Mouse (Mus musculus): ENCODE measurements around the gene Pfkfb3. TPM values are rescaled to one million over a fixed set of nuclear protein-coding genes. Genes with fewer than 3 reads are reported as not detected.

The Pfkfb3 gene
- polyA plus RNA-seq, 1 experiment: 48.0 TPM

GRCm38 (mm10) chr2:11458494-11458893, 95.4 kb downstream of the Pfkfb3 start:
- DNase-seq (ENCODE audit: low read depth): no peak
- TF ChIP-seq POLR2A (IDR thresholded peaks at IDR 0.05; ENCODE audit: borderline replicate concordance, extremely low read depth, insufficient read depth, insufficient read length, poor library complexity, severe bottlenecking) (no peak), CTCF (IDR thresholded peaks at IDR 0.05; ENCODE audit: borderline replicate concordance, extremely low read depth, insufficient read depth, insufficient read length) (no peak)

GRCm38 (mm10) chr2:11457904-11458303, 96.0 kb downstream of the Pfkfb3 start:
- TF ChIP-seq CTCF (IDR thresholded peaks at IDR 0.05; ENCODE audit: borderline replicate concordance, extremely low read depth, insufficient read depth, insufficient read length): no peak
- TF ChIP-seq POLR2A (IDR thresholded peaks at IDR 0.05; ENCODE audit: borderline replicate concordance, extremely low read depth, insufficient read depth, insufficient read length, poor library complexity, severe bottlenecking): no peak
- no peak for DNase-seq (ENCODE audit: low read depth)

GRCm38 (mm10) chr2:11448711-11449110, 105.2 kb downstream of the Pfkfb3 start:
- no peak for TF ChIP-seq POLR2A (IDR thresholded peaks at IDR 0.05; ENCODE audit: borderline replicate concordance, extremely low read depth, insufficient read depth, insufficient read length, poor library complexity, severe bottlenecking)
- no peak for TF ChIP-seq CTCF (IDR thresholded peaks at IDR 0.05; ENCODE audit: borderline replicate concordance, extremely low read depth, insufficient read depth, insufficient read length)
- no peak for DNase-seq (ENCODE audit: low read depth)

- DNase-seq (ENCODE audit: low read depth): no peak
- TF ChIP-seq POLR2A (IDR thresholded peaks at IDR 0.05; ENCODE audit: borderline replicate concordance, extremely low read depth, insufficient read depth, insufficient read length, poor library complexity, severe bottlenecking) (no peak), CTCF (IDR thresholded peaks at IDR 0.05; ENCODE audit: borderline replicate concordance, extremely low read depth, insufficient read depth, insufficient read length) (no peak)
Measured at GRCm38 (mm10) chr2:11447865-11448264, 106.0 kb downstream of the Pfkfb3 start.

- DNase-seq (ENCODE audit: low read depth): no peak
- no peak for TF ChIP-seq CTCF (IDR thresholded peaks at IDR 0.05; ENCODE audit: borderline replicate concordance, extremely low read depth, insufficient read depth, insufficient read length)
Measured at GRCm38 (mm10) chr2:11445722-11446121, 108.2 kb downstream of the Pfkfb3 start.

- DNase-seq (ENCODE audit: low read depth): no peak
- no peak for TF ChIP-seq POLR2A (IDR thresholded peaks at IDR 0.05; ENCODE audit: borderline replicate concordance, extremely low read depth, insufficient read depth, insufficient read length, poor library complexity, severe bottlenecking)
- no peak for TF ChIP-seq CTCF (IDR thresholded peaks at IDR 0.05; ENCODE audit: borderline replicate concordance, extremely low read depth, insufficient read depth, insufficient read length)
Measured at GRCm38 (mm10) chr2:11441864-11442263, 112.0 kb downstream of the Pfkfb3 start.

- no peak for TF ChIP-seq CTCF (IDR thresholded peaks at IDR 0.05; ENCODE audit: borderline replicate concordance, extremely low read depth, insufficient read depth, insufficient read length)
- TF ChIP-seq POLR2A (IDR thresholded peaks at IDR 0.05; ENCODE audit: borderline replicate concordance, extremely low read depth, insufficient read depth, insufficient read length, poor library complexity, severe bottlenecking): no peak
- DNase-seq (ENCODE audit: low read depth): no peak
Measured at GRCm38 (mm10) chr2:11438231-11438954, 115.5 kb downstream of the Pfkfb3 start.

- DNase-seq (ENCODE audit: low read depth): no peak
- TF ChIP-seq POLR2A (IDR thresholded peaks at IDR 0.05; ENCODE audit: borderline replicate concordance, extremely low read depth, insufficient read depth, insufficient read length, poor library complexity, severe bottlenecking) (no peak), CTCF (IDR thresholded peaks at IDR 0.05; ENCODE audit: borderline replicate concordance, extremely low read depth, insufficient read depth, insufficient read length) (no peak)
Measured at GRCm38 (mm10) chr2:11436353-11436752, 117.5 kb downstream of the Pfkfb3 start.

- no peak for TF ChIP-seq CTCF (IDR thresholded peaks at IDR 0.05; ENCODE audit: borderline replicate concordance, extremely low read depth, insufficient read depth, insufficient read length)
- no peak for TF ChIP-seq POLR2A (IDR thresholded peaks at IDR 0.05; ENCODE audit: borderline replicate concordance, extremely low read depth, insufficient read depth, insufficient read length, poor library complexity, severe bottlenecking)
- DNase-seq (ENCODE audit: low read depth): no peak
Measured at GRCm38 (mm10) chr2:11433353-11433752, 120.5 kb downstream of the Pfkfb3 start.

GRCm38 (mm10) chr2:11429538-11429937, 124.3 kb downstream of the Pfkfb3 start:
- TF ChIP-seq CTCF (IDR thresholded peaks at IDR 0.05; ENCODE audit: borderline replicate concordance, extremely low read depth, insufficient read depth, insufficient read length) (no peak), POLR2A (IDR thresholded peaks at IDR 0.05; ENCODE audit: borderline replicate concordance, extremely low read depth, insufficient read depth, insufficient read length, poor library complexity, severe bottlenecking) (no peak)
- DNase-seq (ENCODE audit: low read depth): peak; percentile 30

GRCm38 (mm10) chr2:11428621-11429020, 125.3 kb downstream of the Pfkfb3 start:
- DNase-seq (ENCODE audit: low read depth): no peak
- no peak for TF ChIP-seq CTCF (IDR thresholded peaks at IDR 0.05; ENCODE audit: borderline replicate concordance, extremely low read depth, insufficient read depth, insufficient read length)
- no peak for TF ChIP-seq POLR2A (IDR thresholded peaks at IDR 0.05; ENCODE audit: borderline replicate concordance, extremely low read depth, insufficient read depth, insufficient read length, poor library complexity, severe bottlenecking)

- TF ChIP-seq CTCF (IDR thresholded peaks at IDR 0.05; ENCODE audit: borderline replicate concordance, extremely low read depth, insufficient read depth, insufficient read length) (no peak), POLR2A (IDR thresholded peaks at IDR 0.05; ENCODE audit: borderline replicate concordance, extremely low read depth, insufficient read depth, insufficient read length, poor library complexity, severe bottlenecking) (no peak)
- no peak for DNase-seq (ENCODE audit: low read depth)
Measured at GRCm38 (mm10) chr2:11427596-11427995, 126.3 kb downstream of the Pfkfb3 start.

Measured in brain, embryonic 14.5 days (tissue).